Mouse (Mus musculus): ENCODE data around the gene Plxnb2.

- TF ChIP-seq POLR2A (IDR thresholded peaks at IDR 0.05; ENCODE audit: low read depth, low read length) (no peak), CTCF (IDR thresholded peaks at IDR 0.05; ENCODE audit: borderline replicate concordance, insufficient read depth, low read length) (no peak)
Measured at GRCm38 (mm10) chr15:89174889-89175339, 5.7 kb downstream of the Plxnb2 start.

Measured in embryonic fibroblast, embryonic 13.5 days (primary cell).